Mouse (Mus musculus) telencephalon, adult 2 months (tissue): Measurements from ENCODE around the gene Ccdc84.
"Not testable (repeated sequence)": the region's sequence is repeated elsewhere in the genome, so short reads cannot be mapped to it uniquely, and the experiment has no call there.

Source experiments
- DNase-seq: peaks from one replicate; pipeline ENCODE4 v3.0.0-alpha.2; 2011; ENCODE audit warnings: low read depth, low spot score

Ccdc84 gene

GRCm38 (mm10) chr9:44408693-44409092, 9.7 kb downstream of the Ccdc84 start:
- DNase-seq, result not testable (repeated sequence)

GRCm38 (mm10) chr9:44407752-44408097, 10.6 kb downstream of the Ccdc84 start:
- no peak for DNase-seq

GRCm38 (mm10) chr9:44406906-44407751, 11.2 kb downstream of the Ccdc84 start, which contains the start of the genes Rps25 and Trappc4:
Gene Rps25, plus strand, starts transcription at chr9:44407139.
Gene Trappc4, minus strand, starts transcription at chr9:44407600.
- DNase-seq, result peak; percentile 96

GRCm38 (mm10) chr9:44405011-44405410, 13.4 kb downstream of the Ccdc84 start:
- no peak for DNase-seq

- DNase-seq, result no peak
Measured at GRCm38 (mm10) chr9:44401081-44401480, 17.3 kb downstream of the Ccdc84 start.

GRCm38 (mm10) chr9:44399795-44400114, 18.6 kb downstream of the Ccdc84 start:
- DNase-seq, result no peak

GRCm38 (mm10) chr9:44399114-44399794, 19.1 kb downstream of the Ccdc84 start:
- no peak for DNase-seq

- no peak for DNase-seq
Measured at GRCm38 (mm10) chr9:44398551-44398950, 19.8 kb downstream of the Ccdc84 start.

GRCm38 (mm10) chr9:44398087-44398486, 20.3 kb downstream of the Ccdc84 start:
- DNase-seq, result no peak

GRCm38 (mm10) chr9:44396684-44397411, 21.5 kb downstream of the Ccdc84 start, which contains the start of gene Slc37a4:
Gene Slc37a4, plus strand, starts transcription at chr9:44396852.
- DNase-seq, result peak; percentile 98

- DNase-seq, result no peak
Measured at GRCm38 (mm10) chr9:44391466-44391865, 26.9 kb downstream of the Ccdc84 start.

GRCm38 (mm10) chr9:44389273-44389672, 29.1 kb downstream of the Ccdc84 start:
- no peak for DNase-seq

GRCm38 (mm10) chr9:44387221-44387620, 31.1 kb downstream of the Ccdc84 start:
- no peak for DNase-seq

- no peak for DNase-seq
Measured at GRCm38 (mm10) chr9:44384596-44384995, 33.8 kb downstream of the Ccdc84 start.

- no peak for DNase-seq
Measured at GRCm38 (mm10) chr9:44379862-44380261, 38.5 kb downstream of the Ccdc84 start.

- DNase-seq, result peak; percentile 96
Measured at GRCm38 (mm10) chr9:44379054-44379834, 39.1 kb downstream of the Ccdc84 start, which contains the start of gene Hyou1. Gene Hyou1, plus strand, starts transcription at chr9:44379490.

GRCm38 (mm10) chr9:44378153-44378730, 40.1 kb downstream of the Ccdc84 start:
- DNase-seq, result no peak

- DNase-seq, result not testable (repeated sequence)
Measured at GRCm38 (mm10) chr9:44377335-44377734, 41.0 kb downstream of the Ccdc84 start.

- DNase-seq, result no peak
Measured at GRCm38 (mm10) chr9:44376141-44376540, 42.2 kb downstream of the Ccdc84 start.

GRCm38 (mm10) chr9:44373386-44373785, 45.0 kb downstream of the Ccdc84 start:
- DNase-seq, result no peak

GRCm38 (mm10) chr9:44364480-44364879, 53.9 kb downstream of the Ccdc84 start:
- no peak for DNase-seq
